Mouse (Mus musculus): ENCODE data around the gene Ninl.

DNA sequence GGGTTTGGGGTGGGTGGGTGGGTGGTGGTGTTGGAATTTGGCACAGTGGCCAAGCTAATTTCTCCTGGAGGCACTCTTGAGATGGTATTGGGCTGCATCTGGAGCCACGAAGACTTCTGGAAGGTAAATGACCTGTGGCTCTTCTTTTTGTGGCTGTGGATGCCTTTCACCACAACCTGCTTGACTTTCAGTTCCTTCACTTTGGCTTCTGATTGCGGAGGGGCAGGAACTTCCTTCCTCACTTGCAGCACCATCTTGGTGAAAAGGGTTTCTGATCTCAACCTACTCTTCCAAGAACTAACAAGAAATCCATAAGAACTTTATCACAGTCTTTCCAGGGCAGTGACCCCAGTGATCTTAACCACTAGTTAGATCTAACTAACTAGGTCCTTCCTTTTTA lies 23.9 kb downstream of the Ninl start:
- TF ChIP-seq POLR2A (IDR thresholded peaks at IDR 0.05; ENCODE audit: control insufficient read depth, extremely low read depth, insufficient read depth, low read length, poor library complexity) = no peak
- no peak for TF ChIP-seq CTCF (IDR thresholded peaks at IDR 0.05; ENCODE audit: borderline replicate concordance, control insufficient read depth, extremely low read depth, insufficient read depth, low read length, poor library complexity)
